Mouse (Mus musculus) limb, embryonic 11.5 days (tissue): Measurements from ENCODE around the gene Pcdh9. TPM values are rescaled to one million over a fixed set of nuclear protein-coding genes. Genes with fewer than 3 reads are reported as not detected.
A peak's percentile ranks its signal among the peaks of the same experiment; 100 is the strongest.

Source experiments
- ATAC-seq: fragments of 200-750 bp; cut with Nextera tagmentation; 2 replicates; pipeline ENCODE4 v1.8.0; 2017; ENCODE audit warnings: low read depth; ENCODE audit not compliant: insufficient number of reproducible peaks, low FRiP score, low TSS enrichment
- DNase-seq: peaks from one replicate; pipeline ENCODE4 v3.0.0-alpha.2; 2015; ENCODE audit warnings: low spot score
- H3K27ac ChIP-seq: fragments of 300-500 bp; sonication (generic); replicated peaks from 2 replicates; pipeline ENCODE4 v1.5.1; 2014; ENCODE audit warnings: low read depth, mild to moderate bottlenecking, low read length
- H3K27me3 ChIP-seq: fragments of 300-500 bp; sonication (generic); 2 replicates; pipeline ENCODE4 v1.6.1; 2014; ENCODE audit warnings: mild to moderate bottlenecking, low read length, mixed read lengths; ENCODE audit not compliant: control insufficient read depth, insufficient read depth
- H3K36me3 ChIP-seq: fragments of 300-500 bp; sonication (generic); 2 replicates; pipeline ENCODE4 v1.6.1; 2014; ENCODE audit warnings: mild to moderate bottlenecking, low read length, moderate library complexity, mixed read lengths; ENCODE audit not compliant: control insufficient read depth, insufficient read depth
- H3K4me1 ChIP-seq: fragments of 300-500 bp; sonication (generic); 2 replicates; pipeline ENCODE4 v1.6.1; 2014; ENCODE audit warnings: low read length, mixed read lengths; ENCODE audit not compliant: control insufficient read depth, insufficient read depth
- H3K4me2 ChIP-seq: fragments of 300-500 bp; sonication (generic); 2 replicates; pipeline ENCODE4 v1.6.1; 2014; ENCODE audit warnings: low read depth, mild to moderate bottlenecking, moderate library complexity; ENCODE audit not compliant: severe bottlenecking
- H3K4me3 ChIP-seq: fragments of 300-500 bp; sonication (generic); 2 replicates; pipeline ENCODE4 v1.5.1; 2014; ENCODE audit warnings: low read depth, low read length
- H3K9ac ChIP-seq: fragments of 300-500 bp; sonication (generic); 2 replicates; pipeline ENCODE4 v1.6.1; 2014; ENCODE audit warnings: mild to moderate bottlenecking, low read length
- H3K9me3 ChIP-seq: fragments of 300-500 bp; sonication (generic); 2 replicates; pipeline ENCODE4 v1.6.1; 2016; ENCODE audit warnings: low read length; ENCODE audit not compliant: control insufficient read depth
- WGBS: fragments of 180-500 bp; shearing (Covaris S2); extraction: QIAGEN DNeasy Blood & Tissue Kit; methylation state at CpG from one replicate; pipeline ENCODE4 v1.1.7; 2014; 5-methylcytosine and 5-hydroxymethylcytosine counted together
- polyA plus RNA-seq: library from polyadenylated mRNA; unstranded; fragments of >200 nt; fragmentation: Nextera tagmentation; extraction: Ambion mirVana; gene quantifications from 2 replicates; pipeline ENCODE4 v1.2.1, GENCODE M21; 2014

Gene Pcdh9
- 17.2 and 21.3 TPM in 2 replicates for polyA plus RNA-seq

- Histone ChIP-seq H3K36me3 (no peaks in the 10 kb centered on the region), H3K4me2 (peak within 1 kb of the TSS; percentile 91), H3K4me1 (no peaks in the 10 kb centered on the region), H3K9ac (peak within 1 kb of the TSS; percentile 56; the same call in 1 of the 2 replicates), H3K9me3 (no peaks in the 10 kb centered on the region), H3K27me3 (peaks cover 4% of the 10 kb centered on the region; the same call in 1 of the 2 replicates), H3K27ac (no peak within 1 kb of the TSS), H3K4me3 (peak within 1 kb of the TSS; percentile 54)
- under 1% methylated on average over 50 of the region's 50 CpGs for WGBS
- DNase-seq (peak; percentile 92), ATAC-seq (peak; percentile 99)
These were observed at the start of gene Pcdh9 for GRCm38 (mm10) chr14:93890519-93891370. Gene Pcdh9, minus strand, starts transcription at chr14:93890679.

- Histone ChIP-seq H3K36me3 (no peaks in the 10 kb centered on the region), H3K4me2 (no peak overlapping the region), H3K9me3 (no peaks in the 10 kb centered on the region), H3K27ac (no peak overlapping the region), H3K4me3 (no peak overlapping the region), H3K4me1 (no peaks in the 10 kb centered on the region), H3K9ac (no peak overlapping the region), H3K27me3 (no peaks in the 10 kb centered on the region)
- 76% methylated on average over 1 of the region's 1 CpGs for WGBS
- no peak for DNase-seq
- no peak for ATAC-seq
These were observed 16.4 kb upstream of the Pcdh9 start for GRCm38 (mm10) chr14:93906928-93907327.

GRCm38 (mm10) chr14:93898533-93898932, 8.1 kb upstream of the Pcdh9 start:
- Histone ChIP-seq H3K9ac (no peak overlapping the region), H3K27me3 (no peaks in the 10 kb centered on the region), H3K4me3 (no peak overlapping the region), H3K27ac (no peak overlapping the region), H3K36me3 (no peaks in the 10 kb centered on the region), H3K9me3 (no peaks in the 10 kb centered on the region), H3K4me1 (no peaks in the 10 kb centered on the region), H3K4me2 (no peak overlapping the region)
- ATAC-seq, result no peak
- DNase-seq, result no peak

GRCm38 (mm10) chr14:93895131-93895530, 4.7 kb upstream of the Pcdh9 start:
- no peak for ATAC-seq

GRCm38 (mm10) chr14:93891371-93891746, 880 bp upstream of the Pcdh9 start:
- DNase-seq (no peak), ATAC-seq (no peak)
- Histone ChIP-seq H3K36me3 (no peaks in the 10 kb centered on the region), H3K4me3 (peak overlapping the region; percentile 54), H3K27me3 (peaks cover 4% of the 10 kb centered on the region; the same call in 1 of the 2 replicates), H3K9me3 (no peaks in the 10 kb centered on the region), H3K27ac (no peak overlapping the region), H3K4me1 (no peaks in the 10 kb centered on the region), H3K4me2 (peak overlapping the region; percentile 91), H3K9ac (peak overlapping the region; percentile 56; the same call in 1 of the 2 replicates)
- WGBS, result 1% methylated on average over 13 of the region's 13 CpGs

More at GRCm38 (mm10) chr14:93895131-93895530, 4.7 kb upstream of the Pcdh9 start:
- no peak overlapping the region for H3K9ac ChIP-seq
- H3K4me1 ChIP-seq, result no peaks in the 10 kb centered on the region
- DNase-seq, result no peak
- H3K27ac ChIP-seq, result no peak overlapping the region
- no peaks in the 10 kb centered on the region for H3K9me3 ChIP-seq
- no peak overlapping the region for H3K4me2 ChIP-seq
- WGBS, result 90% methylated on average over 3 of the region's 3 CpGs
- H3K27me3 ChIP-seq, result no peaks in the 10 kb centered on the region
- no peak overlapping the region for H3K4me3 ChIP-seq
- H3K36me3 ChIP-seq, result no peaks in the 10 kb centered on the region

GRCm38 (mm10) chr14:93889839-93890518, 500 bp downstream of the Pcdh9 start:
- H3K4me3 ChIP-seq, result peak overlapping the region; percentile 54
- WGBS, result under 1% methylated on average over 20 of the region's 20 CpGs
- H3K9me3 ChIP-seq, result no peaks in the 10 kb centered on the region
- H3K9ac ChIP-seq, result no peak overlapping the region
- H3K27ac ChIP-seq, result no peak overlapping the region
- peaks cover 4% of the 10 kb centered on the region; the same call in 1 of the 2 replicates for H3K27me3 ChIP-seq
- DNase-seq (peak; percentile 42), ATAC-seq (peak; percentile 4; the same call in 1 of the 2 replicates)
- peak overlapping the region; percentile 91 for H3K4me2 ChIP-seq
- H3K36me3 ChIP-seq, result no peaks in the 10 kb centered on the region
- H3K4me1 ChIP-seq, result no peaks in the 10 kb centered on the region

GRCm38 (mm10) chr14:93889231-93889630, 1.2 kb downstream of the Pcdh9 start:
- DNase-seq, result no peak

GRCm38 (mm10) chr14:93888346-93888745, 2.1 kb downstream of the Pcdh9 start:
- no peaks in the 10 kb centered on the region for H3K36me3 ChIP-seq

More at GRCm38 (mm10) chr14:93889231-93889630, 1.2 kb downstream of the Pcdh9 start:
- Histone ChIP-seq H3K9me3 (no peaks in the 10 kb centered on the region), H3K36me3 (no peaks in the 10 kb centered on the region), H3K9ac (no peak overlapping the region), H3K4me2 (peak overlapping the region; percentile 91), H3K4me1 (no peaks in the 10 kb centered on the region), H3K4me3 (peak overlapping the region; percentile 54), H3K27ac (no peak overlapping the region), H3K27me3 (peaks cover 4% of the 10 kb centered on the region; the same call in 1 of the 2 replicates)
- 57% methylated on average over 6 of the region's 6 CpGs for WGBS
- ATAC-seq, result no peak

More at GRCm38 (mm10) chr14:93888346-93888745, 2.1 kb downstream of the Pcdh9 start:
- Histone ChIP-seq H3K9ac (no peak overlapping the region), H3K4me2 (peak overlapping the region; percentile 91; the same call in 1 of the 2 replicates), H3K4me3 (no peak overlapping the region), H3K27me3 (peaks cover 4% of the 10 kb centered on the region; the same call in 1 of the 2 replicates), H3K27ac (no peak overlapping the region), H3K9me3 (no peaks in the 10 kb centered on the region), H3K4me1 (no peaks in the 10 kb centered on the region)
- DNase-seq (no peak), ATAC-seq (no peak)
- 87% methylated on average over 5 of the region's 5 CpGs for WGBS
